Mouse (Mus musculus) c-Kit-positive CD71-positive TER-119-positive erythroid progenitor cells, embryonic 14.5 days (primary cell): ENCODE data around the gene Armc12.

ENCODE experiments used
- DNase-seq: peaks from one replicate; pipeline ENCODE4 v3.0.0-alpha.2; 2013; ENCODE audit warnings: low spot score

Armc12 gene

DNA sequence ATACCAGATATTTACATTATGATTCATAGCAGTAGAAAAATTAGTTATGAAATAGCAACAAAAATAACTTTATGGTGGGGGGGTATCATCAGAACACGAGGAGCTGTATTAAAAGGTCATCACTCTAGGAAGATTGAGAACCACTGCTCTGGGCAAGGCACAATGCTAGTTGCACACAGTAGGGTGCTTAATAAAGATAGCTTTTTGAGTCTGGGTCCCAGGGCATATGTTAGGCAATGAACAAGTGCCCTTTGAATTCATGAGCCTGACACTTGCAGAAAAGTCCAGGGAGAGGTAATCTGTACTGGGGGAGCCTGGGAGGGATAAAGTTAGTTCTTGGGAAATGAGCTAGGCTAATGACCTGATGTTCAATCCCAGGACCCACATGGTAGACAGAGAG is 17.3 kb upstream of the Armc12 start:
- no peak for DNase-seq

DNA sequence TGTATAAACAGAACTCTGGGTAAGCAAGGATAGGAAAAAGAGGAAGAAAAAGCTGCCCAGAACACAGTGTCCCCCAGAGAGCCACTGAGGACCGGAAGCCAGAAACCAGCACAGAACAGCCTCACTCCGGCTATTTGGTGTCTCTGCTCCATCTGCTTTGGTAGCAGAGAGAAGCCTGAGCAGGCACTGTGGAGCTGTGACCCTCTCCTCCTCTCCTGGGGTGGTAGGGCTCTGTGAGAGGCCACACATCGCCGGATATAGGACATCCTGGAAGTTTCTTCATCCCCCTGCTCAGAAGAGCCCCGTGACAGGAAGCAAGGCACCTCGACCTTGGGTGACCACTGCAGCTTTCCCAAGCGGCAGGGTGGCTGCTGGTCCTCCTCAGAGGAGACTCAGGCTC is 16.8 kb upstream of the Armc12 start:
- DNase-seq: no peak

DNA sequence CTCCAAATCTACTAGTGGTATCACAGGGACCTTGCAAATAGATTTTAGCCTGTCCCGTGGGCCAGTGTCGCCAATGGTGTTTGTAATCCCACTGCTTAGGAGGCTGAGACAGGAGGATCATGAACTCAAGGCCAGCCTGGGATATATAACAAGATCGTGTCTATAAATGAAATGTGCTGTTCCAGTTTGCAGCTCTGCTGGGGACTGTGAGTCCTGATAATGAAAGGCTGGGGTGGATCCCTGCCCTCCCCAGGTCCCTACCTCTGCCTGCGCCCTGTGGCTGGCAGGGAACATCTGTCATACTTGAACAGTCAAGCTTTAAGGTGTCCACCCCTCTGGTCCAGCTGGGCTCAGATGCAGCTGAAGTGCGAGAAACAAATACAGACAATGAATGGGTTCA is 16.1 kb upstream of the Armc12 start:
- no peak for DNase-seq

DNA sequence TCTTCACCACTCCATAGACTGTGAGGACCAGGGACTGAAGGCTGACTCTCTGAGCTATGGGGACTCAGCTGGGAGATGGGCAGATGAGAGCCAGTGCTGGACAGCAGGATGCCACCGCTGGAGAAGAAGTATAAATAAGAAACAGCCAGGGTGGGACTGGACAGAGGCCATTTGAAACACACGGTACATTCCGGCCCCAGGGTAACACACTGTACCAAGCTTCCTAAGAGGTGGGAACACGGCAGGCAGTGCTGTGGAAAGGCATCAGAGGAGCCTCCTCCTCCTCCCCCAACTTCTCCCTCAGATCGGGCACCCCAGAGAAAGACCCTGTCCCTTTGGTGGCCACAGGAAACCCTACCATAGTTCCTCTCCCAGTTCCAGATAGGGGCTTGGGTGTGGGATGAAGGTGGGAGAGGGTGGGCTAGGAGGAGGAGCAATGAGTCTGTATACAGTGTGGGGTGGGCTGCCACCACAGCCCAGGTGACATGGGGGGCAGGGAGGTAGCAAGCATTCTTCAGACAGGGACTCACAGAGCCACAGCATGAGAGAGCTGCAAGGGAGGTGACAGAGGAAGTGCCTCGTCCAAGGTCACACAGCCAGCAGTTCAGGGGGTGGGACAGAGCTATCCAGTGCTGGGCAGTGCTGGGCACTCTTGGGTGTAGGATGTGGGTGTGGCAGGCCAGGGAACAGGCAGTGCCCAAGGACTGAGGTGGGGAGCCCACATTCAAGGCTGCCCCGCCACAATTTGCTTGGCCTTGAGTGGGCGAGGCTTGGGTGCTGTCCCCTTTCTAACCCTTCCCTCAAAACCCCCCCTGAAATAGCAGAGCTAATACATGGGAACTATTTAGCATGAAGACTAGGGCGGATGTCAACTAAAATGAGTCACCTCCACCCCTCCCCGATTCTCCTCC is 14.9 kb upstream of the Armc12 start:
- DNase-seq: no peak

DNA sequence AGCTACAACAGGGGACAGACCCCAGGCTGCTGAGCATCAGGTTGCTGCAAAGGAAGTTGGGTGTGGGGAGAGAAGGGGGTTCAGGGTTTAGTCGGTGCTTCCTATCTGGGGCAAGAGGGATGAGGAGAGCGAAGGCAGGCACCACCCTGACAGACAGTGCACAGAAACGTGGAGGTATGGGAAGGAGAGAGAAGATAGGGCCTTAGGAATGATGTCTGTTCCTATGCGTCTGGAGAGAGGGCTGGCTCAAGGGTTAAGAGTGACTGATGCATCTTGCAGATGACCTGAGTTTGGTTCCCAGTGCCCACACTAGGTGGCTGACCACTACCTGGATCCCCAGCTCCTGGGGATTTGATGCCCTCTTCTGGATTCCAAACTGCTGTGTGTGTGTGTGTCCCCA is 13.7 kb upstream of the Armc12 start:
- no peak for DNase-seq

DNA sequence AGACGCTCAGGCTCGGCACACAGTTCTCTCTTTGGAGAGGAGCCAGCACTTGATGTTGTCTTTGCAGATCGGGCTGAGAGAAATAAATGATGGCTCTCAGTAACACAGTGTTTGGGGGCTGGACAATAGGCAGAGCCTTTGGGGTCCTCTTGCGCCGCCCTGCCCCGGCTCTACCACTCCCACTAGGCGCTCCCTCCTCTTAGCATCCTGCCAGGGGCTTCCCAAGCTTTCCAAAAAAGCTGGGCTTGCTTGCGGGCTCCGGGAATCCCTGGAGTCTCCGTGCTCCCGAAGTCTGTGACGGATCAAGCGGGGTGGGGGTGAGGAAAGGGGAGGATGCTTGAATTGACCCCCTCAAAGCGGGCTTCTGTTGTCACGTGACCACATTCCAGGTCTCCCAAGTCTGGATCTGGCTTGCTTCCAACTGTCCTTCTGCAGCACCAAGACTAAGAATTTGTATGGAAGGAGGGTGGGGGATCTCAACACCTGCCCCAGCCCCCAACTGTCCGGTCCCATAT is 13.1 kb upstream of the Armc12 start, which contains the start of gene Fkbp5:
TSS of gene Fkbp5 (minus strand) at position 87 of the 515 bp plus-strand sequence.
- DNase-seq: no peak

DNA sequence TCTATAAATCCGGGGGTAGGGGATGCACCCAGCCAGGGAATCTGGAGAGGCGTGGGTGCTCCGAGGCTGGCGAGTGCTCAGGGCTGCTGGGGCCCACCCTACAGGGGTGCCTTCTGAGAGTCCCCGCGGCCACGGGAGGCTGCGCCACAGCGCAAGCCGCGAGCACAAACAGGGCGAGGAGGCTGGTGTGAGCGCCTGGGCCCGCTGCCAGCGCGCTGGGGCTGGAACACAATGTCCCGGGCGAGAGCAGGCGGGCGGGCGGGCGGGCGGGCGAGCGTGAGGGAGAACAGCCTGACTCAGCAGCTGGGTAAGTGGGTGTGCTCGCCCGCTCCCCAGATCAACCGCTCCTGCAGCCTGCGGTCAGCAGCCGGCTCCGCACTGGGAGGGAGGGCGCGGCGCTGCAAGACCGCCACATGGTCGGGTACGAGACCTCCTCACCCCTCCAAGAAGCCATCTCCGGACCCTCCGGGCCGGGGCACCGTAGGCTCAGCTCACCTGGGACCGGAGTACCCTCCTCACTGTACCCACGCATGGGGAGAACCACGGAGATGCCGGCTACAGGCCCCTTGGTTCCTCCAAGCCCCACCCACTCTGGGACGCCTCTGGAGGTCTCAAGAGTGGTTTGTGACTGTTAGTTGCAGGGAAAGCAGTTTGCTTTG is 12.5 kb upstream of the Armc12 start:
- DNase-seq: no peak

DNA sequence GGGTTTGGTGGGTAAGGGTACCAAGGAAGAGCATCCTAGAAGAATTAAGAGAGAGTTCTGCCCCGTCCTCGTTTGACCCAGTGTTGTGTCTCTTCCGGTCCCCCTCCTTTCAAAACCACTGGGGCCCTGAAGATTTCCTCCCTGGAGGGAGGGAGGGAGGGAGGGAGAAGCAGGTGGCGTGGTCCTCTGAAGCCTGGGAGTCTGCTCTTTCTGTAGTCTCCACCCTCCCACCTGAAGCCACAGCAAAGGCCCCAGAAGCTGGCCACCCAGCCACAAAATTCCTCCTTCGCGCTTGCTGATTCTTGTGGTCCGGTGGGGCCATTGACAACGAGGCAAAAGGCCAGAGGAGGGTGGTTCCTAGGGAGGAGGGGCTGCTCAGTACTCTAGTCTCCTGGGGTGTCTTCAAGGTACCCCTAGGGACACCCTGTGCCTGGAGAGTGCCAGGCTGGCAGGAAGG is 12.0 kb upstream of the Armc12 start:
- no peak for DNase-seq

DNA sequence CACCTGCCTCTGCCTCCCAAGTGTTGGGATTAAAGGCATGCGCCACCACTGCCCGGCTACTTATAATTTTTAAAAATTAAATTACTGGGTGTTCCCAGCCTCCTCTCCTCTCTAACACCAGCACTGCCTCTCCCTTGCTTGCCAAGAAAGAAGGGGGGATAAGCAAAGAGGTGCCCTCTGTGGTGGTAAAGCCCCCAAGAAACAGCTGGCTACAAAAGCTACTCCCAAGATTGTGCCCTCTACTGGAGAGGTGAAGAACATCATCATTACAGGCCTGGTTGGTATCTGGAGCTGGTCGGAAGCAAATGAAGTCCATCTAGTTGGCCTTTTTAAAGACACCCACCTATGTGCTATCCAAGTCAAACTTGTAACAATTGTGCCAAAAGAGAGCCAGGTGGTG is 10.8 kb upstream of the Armc12 start:
- no peak for DNase-seq

DNA sequence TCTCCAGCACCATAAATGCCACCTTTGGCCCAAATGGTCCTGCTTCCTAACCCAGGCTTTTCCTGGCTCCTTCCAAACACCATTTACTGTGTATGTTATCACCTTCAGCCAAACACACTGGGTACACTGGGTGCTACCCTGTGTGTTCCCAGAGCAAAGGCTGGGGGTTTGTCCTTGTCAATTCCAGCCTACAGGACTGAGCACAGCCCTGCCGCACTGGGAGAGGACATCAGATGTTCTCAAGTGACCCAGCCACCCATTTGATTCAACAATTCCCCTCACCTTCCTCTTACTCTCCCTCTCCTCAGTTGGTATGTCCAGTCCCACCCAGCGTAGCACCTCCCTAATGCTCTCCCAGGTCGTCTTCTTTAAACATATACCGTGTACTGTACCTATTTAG is 10.0 kb upstream of the Armc12 start:
- no peak for DNase-seq

DNA sequence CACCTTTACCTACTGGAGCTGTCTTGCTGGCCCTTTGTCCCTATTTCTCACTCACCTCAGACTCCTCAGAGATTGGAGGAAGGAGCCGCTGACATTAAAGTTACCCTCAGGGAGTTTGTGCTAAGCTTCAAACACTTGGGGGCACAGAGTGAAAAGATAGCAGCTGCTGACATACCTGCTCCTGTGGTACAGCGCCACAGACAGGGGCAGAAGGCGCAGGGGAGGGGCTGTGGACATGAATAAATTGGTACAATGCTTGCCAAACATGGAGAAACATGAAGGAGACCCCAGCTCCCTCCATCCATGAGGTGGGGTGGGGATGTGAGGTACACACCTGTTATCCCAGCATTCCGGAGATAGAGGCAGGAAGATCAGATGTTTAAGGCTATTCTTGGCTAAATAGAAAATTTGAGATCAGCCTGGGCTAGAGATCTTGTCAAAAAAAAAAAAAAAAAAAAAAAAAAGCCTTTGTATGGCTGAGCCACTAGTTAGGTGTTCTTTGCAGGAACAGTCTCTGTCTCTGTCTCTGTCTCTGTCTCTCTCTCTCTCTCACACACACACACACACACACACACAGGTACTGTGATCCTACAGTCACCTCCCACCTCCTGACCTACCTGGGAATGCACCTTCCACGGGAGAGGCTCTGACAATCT is 9.4 kb upstream of the Armc12 start:
- DNase-seq: no peak

DNA sequence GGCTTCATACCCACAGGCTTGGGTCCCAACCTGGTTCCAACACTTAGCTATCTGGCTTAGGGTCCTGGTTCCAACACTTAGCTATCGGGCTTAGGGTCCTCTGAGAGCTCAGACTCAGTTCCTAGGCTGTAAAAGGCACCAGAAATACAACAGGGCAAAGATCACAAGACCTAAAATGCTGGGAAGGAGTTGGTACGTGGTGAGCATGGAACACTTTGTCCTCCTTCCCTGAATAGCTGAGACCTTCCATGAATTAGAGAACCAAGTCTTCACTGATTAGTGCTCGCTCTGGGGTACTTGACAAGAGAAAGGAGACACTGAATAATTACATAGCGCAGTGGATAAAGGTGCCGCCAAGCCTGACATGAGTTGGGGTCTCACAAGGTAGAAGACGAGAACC is 8.7 kb upstream of the Armc12 start:
- DNase-seq: no peak

DNA sequence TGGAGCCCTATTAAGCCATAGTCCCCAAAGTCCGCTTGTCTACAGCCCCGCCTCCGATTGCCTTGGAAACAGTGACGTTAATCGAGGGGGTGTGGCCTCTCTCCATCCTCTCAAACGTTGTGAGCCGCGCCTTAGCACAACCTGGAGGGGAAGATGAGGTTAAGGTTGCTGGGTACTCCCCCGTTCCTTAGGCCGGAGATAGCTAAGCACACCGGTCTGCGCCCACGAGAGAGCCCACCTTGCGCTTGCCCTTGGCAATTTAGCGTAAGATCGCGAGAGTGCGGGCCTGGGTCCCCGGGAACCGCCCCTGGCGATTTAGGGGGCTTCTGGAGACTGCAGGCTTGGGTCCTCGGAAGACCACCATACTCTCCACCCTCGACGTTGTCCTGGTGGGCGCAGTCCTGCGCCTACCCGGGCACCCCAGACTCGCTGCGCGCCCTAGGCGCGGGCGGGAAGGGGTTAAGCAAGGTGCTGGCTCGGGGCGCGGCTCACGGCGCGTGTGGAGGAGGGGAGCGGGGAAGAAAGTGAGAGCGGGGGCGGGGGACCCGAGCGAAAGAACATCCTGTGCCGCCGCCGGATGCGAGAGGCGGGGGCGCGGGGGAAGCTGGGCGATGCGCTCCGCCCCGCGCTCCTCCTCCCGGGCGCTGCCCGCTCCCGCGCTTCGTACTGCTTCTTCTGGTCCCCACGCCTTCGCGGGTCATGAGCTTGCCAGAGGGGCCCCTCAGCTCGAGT is 7.8 kb upstream of the Armc12 start:
- peak; percentile 45 for DNase-seq

DNA sequence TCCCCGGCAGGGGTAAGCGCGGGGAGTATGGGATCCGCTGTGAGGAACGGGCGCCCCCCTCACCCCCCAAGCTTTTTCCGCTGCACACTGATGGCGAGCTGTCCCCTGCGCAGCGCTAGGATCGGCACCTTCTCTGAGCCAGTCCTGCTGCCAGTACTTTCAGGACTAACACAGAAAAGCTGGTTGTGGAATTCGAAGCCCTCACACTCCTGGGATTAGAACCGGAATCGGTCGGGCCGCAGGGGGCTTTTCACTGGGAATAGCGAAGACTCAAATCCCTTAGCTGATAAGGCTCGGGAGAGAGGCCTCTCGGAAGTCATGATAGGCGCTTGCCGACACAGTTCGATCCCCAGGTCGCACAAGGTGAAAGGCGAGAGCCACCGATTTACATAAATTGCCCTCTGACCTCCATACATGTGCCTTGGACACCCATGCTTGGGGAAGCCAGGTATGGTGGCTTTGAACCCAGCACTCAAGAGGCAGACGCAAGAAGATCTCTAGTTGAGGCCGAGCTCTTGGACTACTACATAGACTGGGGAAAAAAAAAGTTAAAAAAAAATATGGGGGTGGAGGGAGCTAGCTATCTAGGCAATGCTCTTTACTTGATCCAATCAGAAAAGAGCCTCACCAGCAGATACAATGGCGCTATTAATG is 7.1 kb upstream of the Armc12 start:
- no peak for DNase-seq

DNA sequence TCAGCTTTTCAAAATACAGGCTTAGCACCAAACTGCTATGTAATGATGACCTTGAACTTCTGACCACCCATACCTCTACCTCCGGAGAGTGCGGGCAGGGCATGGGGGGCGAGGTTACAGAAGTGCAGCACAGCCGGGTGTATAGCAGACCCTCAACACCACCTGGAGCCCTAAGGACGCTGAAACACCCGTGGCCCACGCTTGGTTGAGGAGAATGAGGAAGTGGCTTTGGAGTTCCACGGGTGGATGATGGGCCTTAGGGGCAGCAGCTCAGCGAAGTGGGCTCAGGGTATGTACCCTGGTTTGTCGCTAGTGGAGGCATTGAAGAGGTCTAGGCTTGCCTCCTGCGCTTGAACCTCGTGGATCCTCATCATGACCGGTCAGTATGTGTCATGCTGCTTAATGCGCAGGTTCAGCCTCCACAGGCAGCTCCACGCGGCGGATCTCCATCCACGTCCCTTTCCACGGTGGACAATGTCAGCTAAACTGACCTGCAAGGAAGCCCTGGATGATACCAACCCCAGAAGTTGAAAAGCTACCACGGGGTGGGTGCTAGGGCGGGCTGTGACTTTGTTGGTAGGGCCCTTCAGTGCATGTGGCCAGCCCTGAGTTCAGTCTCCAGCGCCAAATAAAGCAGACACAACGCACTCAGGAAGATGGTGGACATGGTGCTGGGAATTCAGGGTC is 6.5 kb upstream of the Armc12 start:
- no peak for DNase-seq

DNA sequence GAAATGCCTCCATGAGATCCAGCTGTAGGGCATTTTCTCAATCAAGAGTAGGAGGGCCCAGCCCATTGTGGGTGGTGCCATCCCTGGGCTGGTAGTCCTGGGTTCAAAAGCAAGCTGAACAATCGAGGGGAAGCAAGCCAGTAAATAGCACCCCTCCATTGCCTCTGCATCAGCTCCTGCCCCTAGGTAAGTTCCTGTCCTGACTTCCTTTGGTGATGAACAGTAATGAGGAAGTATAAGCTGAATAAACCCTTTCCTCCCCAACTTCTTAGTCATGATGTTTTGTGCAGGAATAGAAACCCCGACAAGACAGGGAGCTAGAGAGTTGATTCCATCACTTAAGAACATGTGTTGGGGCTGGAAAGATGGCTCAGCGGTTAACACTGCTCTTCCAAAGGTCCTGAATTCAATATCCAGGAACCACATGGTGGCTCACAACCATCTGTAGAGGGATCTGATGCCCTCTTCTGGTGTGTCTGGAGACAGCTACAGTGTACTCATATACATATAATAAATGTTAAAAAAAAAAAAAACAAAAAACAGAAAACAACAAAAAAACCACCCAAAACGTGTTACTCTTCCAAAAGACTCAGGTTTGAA is 5.7 kb upstream of the Armc12 start:
- no peak for DNase-seq

DNA sequence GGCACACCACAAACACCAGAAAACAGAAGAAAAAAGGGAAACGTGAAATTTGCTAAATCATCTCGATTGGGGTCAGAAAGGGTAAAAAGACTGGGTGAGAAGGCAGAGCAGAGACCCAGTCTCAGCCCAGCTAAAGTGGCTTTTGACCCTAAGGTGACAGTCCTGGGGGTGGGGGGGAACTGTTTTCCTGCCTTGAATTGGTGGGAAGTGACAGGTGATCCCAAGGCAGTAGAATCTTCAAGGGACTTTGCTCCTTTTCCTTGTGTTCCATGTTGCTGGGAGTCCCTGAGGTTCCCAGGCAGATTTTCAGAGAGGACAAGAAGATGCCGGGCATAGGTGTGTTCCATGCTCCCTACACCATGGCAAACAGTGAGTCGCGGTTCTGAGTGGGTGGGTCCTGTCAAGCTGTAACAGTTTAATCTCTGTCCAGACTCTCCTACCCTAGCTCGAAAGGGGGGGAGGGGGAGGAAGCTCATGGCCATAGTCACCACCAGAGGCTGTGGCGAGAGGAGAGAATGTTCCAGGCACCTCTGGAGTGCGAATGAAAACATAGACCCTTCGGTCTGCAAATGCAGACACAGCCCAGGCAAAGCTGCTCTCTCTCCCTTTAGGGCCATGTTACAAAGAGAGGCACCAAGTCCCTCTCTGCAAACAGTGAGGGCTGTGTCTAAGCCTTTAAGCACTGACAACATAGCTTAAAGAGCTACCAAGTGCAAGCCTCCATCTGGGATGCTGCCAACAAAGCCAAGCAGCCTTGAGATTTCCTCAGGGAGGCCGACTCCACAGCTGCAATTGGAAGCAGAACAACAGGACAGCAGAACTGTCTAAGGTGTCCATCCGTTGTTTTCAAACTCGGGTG is 3.2 kb upstream of the Armc12 start:
- DNase-seq: no peak

DNA sequence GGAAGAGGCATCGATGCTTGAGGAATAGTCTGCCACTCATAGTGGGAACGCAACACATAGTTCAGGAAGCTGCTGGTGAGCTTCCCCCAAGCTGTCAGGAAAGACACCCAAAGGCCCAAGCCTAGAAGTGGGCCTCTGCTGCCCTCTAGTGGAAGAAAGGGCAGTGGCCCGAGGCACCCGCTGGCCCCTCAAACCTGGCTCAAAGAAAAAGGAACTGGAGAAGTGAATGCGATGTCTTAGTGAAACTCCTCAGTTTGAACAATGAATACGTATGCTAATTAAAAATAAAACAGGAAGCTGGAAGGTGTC is 2.6 kb upstream of the Armc12 start:
- peak; percentile 60 for DNase-seq

DNA sequence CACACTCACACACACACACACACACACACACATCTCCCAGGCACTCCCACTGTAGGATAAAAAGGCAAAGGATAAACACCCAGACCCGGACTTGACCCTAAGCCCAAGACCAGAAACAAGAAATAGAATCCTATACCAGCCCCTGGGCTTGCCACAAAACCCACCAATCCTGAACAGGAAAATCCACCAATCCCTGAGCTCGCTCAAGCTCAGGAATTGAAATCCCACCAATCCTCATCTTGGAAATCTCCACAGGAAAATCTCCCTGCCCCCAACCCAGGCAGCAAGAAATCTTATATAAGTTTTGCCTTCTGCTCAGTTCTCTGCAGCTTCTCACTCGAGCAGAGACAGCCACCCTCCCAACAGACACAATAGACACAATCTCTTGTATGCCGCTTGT is 1.5 kb upstream of the Armc12 start:
- DNase-seq: no peak

DNA sequence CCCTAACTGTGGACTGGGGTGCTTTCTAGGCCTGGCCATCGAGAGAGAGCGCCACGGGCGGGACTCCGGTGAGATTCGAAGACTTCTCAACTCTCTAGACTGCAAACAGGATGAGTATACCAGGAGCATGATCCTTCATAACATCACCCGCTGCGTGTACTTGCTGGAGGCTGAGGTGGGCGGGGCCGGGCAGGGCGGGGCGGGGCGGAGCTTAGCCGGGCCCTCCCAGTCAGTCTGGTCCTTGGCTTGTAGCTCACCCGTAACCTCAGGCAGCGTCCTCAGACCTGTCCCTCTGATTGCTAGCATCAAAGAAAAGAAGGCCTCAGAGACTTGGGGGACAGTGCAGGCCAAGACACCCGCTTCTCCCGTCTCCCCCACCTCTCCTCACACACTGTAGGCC is 1.3 kb downstream of the Armc12 start:
- no peak for DNase-seq
